Mouse (Mus musculus) testis, adult 2 months (tissue): Measurements from ENCODE around the gene Cmtm7. TPM values are rescaled to one million over a fixed set of nuclear protein-coding genes. Genes with fewer than 3 reads are reported as not detected.

Experiments used
- H3K27ac ChIP-seq: fragments of 200-500 bp; 2 replicates; pipeline ENCODE4 v1.5.1; 2012; ENCODE audit warnings: low read depth, low read length; ENCODE audit not compliant: control insufficient read depth, insufficient read depth
- H3K27me3 ChIP-seq: fragments of 200-500 bp; 2 replicates; pipeline ENCODE4 v1.6.1; 2012; ENCODE audit warnings: mild to moderate bottlenecking, low read length, moderate library complexity; ENCODE audit not compliant: control insufficient read depth, insufficient read depth
- H3K36me3 ChIP-seq: fragments of 200-500 bp; 2 replicates; pipeline ENCODE4 v1.6.1; 2012; ENCODE audit warnings: mild to moderate bottlenecking, low read length; ENCODE audit not compliant: control insufficient read depth, insufficient read depth
- H3K4me1 ChIP-seq: fragments of 200-500 bp; 2 replicates; pipeline ENCODE4 v1.6.1; 2012; ENCODE audit warnings: low read length; ENCODE audit not compliant: control insufficient read depth, insufficient read depth
- H3K4me3 ChIP-seq: fragments of 200-500 bp; 2 replicates; pipeline ENCODE4 v1.5.1; 2012; ENCODE audit warnings: low read depth, mild to moderate bottlenecking, low read length, moderate library complexity, mixed read lengths; ENCODE audit not compliant: control insufficient read depth
- CTCF ChIP-seq: fragments of 200-500 bp; IDR thresholded peaks from 2 replicates; pipeline ENCODE4 v1.5.1; 2012; ENCODE audit warnings: low read depth, mild to moderate bottlenecking, inconsistent platforms, low read length, moderate library complexity; ENCODE audit not compliant: control insufficient read depth, insufficient read depth, insufficient replicate concordance
- POLR2A ChIP-seq: fragments of 200-500 bp; IDR thresholded peaks from 2 replicates; pipeline ENCODE4 v1.6.1; 2012; ENCODE audit warnings: low read depth, mild to moderate bottlenecking, inconsistent platforms, low read length, moderate library complexity; ENCODE audit not compliant: control insufficient read depth
- polyA plus RNA-seq: library from polyadenylated mRNA; depleted of rRNA; stranded (reverse); fragments of >200 nt; gene quantifications from 2 replicates; pipeline ENCODE4 v1.2.3, GENCODE M21; 2012; rRNA removed

Cmtm7 gene
- 6.8 and 10.1 TPM in 2 replicates for polyA plus RNA-seq

- Histone ChIP-seq H3K4me3 (peak within 1 kb of the TSS; percentile 82), H3K27ac (peak within 1 kb of the TSS; percentile 51), H3K4me1 (peaks cover 24% of the 10 kb centered on the region), H3K27me3 (no peaks in the 10 kb centered on the region), H3K36me3 (no peaks in the 10 kb centered on the region)
- TF ChIP-seq CTCF (no peak), POLR2A (no peak)
Measured at GRCm38 (mm10) chr9:114781526-114782212, at the start of gene Cmtm7. TSS of gene Cmtm7 (minus strand) at chr9:114781856.

DNA sequence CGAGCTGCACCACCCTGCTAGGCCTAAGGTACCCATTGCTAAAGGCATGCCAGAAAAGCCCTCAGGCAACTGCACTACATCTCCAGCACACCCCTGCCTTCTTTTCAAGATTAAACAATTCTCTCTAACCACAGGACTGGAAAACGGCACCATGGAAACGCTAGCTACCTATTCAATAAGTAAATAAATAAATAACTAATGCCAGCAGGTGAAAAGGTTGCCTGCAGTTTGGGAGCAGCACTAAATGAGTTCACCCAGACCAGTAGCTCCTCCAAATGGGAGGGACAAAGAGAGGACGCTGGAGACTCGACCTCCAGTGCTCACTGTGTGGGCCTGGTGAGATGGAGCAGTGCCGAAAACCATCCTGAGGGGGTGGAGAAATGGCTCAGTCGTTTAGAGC is 48.7 kb upstream of the Cmtm7 start:
- Histone ChIP-seq H3K27me3 (no peaks in the 10 kb centered on the region), H3K27ac (no peak overlapping the region), H3K4me3 (no peak overlapping the region), H3K4me1 (no peaks in the 10 kb centered on the region), H3K36me3 (no peaks in the 10 kb centered on the region)
- TF ChIP-seq POLR2A = no peak
- no peak for TF ChIP-seq CTCF

- TF ChIP-seq CTCF (no peak), POLR2A (no peak)
- no peaks in the 10 kb centered on the region for H3K27me3 ChIP-seq
- H3K27ac ChIP-seq = no peak overlapping the region
- no peak overlapping the region for H3K4me3 ChIP-seq
- no peaks in the 10 kb centered on the region for H3K36me3 ChIP-seq
- H3K4me1 ChIP-seq = no peaks in the 10 kb centered on the region
Measured at GRCm38 (mm10) chr9:114829669-114830068, 48.0 kb upstream of the Cmtm7 start.

DNA sequence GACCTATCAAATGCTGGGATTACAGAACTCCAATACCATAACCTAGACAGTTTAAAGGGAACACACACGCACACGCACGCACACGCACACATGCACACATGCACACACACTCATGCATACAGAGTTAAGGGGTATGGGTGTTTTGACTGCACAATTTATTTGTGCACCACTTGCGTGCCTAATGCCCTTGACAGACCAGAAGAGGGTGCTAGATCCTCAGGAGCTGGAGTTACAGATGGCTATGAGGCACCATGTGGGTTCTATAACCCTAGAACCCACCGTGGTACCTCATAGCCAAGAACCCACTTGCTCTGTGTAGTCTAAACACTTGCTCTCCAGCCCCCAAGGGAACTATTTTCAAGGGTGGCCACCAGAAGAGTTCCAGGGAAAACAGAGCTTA is 46.7 kb upstream of the Cmtm7 start:
- Histone ChIP-seq H3K4me1 (no peaks in the 10 kb centered on the region), H3K27ac (no peak overlapping the region), H3K36me3 (no peaks in the 10 kb centered on the region), H3K4me3 (no peak overlapping the region), H3K27me3 (no peaks in the 10 kb centered on the region)
- TF ChIP-seq CTCF = no peak
- no peak for TF ChIP-seq POLR2A

GRCm38 (mm10) chr9:114827242-114827852 is 45.7 kb upstream of the Cmtm7 start:
- no peak overlapping the region for H3K4me3 ChIP-seq
- no peaks in the 10 kb centered on the region for H3K4me1 ChIP-seq
- TF ChIP-seq POLR2A (no peak), CTCF (no peak)
- H3K27ac ChIP-seq = no peak overlapping the region
- no peaks in the 10 kb centered on the region for H3K36me3 ChIP-seq
- no peaks in the 10 kb centered on the region for H3K27me3 ChIP-seq

DNA sequence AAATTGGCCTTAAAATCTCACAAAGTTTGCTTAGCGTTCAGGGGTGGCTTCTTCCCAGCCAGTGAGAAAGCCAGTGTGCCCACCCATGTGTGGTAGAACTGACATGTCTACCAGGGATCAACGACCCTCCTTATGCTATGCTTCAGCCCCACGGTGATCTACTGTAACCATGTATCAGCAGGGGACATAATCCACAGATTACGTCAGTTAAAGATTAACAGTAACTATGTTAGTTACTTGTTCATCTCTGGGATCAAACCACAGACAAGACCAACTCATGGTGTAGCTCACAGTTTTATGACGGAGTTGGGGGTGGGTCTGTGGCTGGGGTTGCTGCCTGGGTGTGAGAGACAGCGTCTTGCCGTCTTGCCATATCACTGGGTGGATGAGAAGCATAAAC is 42.5 kb upstream of the Cmtm7 start:
- no peaks in the 10 kb centered on the region for H3K27me3 ChIP-seq
- no peaks in the 10 kb centered on the region for H3K4me1 ChIP-seq
- no peak overlapping the region for H3K4me3 ChIP-seq
- no peak overlapping the region for H3K27ac ChIP-seq
- TF ChIP-seq POLR2A = no peak
- no peaks in the 10 kb centered on the region for H3K36me3 ChIP-seq

DNA sequence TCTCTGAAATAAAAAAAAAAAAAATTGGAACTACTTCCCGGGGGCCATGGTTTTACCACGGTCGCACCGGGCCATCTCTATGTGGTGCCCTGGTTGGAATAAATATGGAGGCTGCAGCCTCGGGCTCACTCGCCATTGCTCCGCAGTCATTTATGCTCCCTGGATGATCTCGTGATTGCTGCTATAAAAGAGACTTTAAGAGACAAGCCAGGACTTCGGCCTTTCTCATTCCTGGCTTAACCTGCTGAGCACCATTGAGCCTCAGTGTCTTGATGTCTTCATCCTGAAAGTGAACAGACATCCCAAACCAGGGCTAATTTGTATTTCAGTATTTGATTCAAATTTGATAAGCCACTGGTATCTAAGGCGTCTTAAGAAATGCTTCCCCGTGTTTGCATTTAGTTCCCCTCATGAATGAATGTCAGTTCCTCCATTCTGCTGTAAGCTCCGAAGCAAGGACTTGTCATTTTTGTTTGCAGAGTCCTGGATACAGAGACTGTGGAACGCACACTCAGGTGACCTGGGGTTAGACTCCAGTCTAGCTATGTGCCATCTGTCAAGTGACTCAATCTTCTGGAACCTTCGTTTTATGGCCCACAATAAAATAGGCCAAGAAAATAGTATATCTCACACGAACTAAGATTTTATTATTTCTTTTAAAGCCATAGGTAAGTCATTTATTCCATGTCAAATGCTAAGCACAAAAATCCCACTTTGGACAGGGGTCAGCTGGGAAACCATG is 40.1 kb upstream of the Cmtm7 start:
- no peaks in the 10 kb centered on the region for H3K36me3 ChIP-seq
- no peak overlapping the region for H3K4me3 ChIP-seq

More for the DNA sequence above, 40.1 kb upstream of the Cmtm7 start:
- H3K27me3 ChIP-seq = no peaks in the 10 kb centered on the region
- TF ChIP-seq POLR2A = no peak
- no peaks in the 10 kb centered on the region for H3K4me1 ChIP-seq
- H3K27ac ChIP-seq = no peak overlapping the region
